Mouse (Mus musculus) lung, postnatal 25 days (tissue): ENCODE measurements around the gene Ptgs2.

Experiments used
- DNase-seq: peaks from one replicate; pipeline ENCODE4 v3.0.0; 2022; ENCODE audit warnings: low spot score

Gene Ptgs2

DNA sequence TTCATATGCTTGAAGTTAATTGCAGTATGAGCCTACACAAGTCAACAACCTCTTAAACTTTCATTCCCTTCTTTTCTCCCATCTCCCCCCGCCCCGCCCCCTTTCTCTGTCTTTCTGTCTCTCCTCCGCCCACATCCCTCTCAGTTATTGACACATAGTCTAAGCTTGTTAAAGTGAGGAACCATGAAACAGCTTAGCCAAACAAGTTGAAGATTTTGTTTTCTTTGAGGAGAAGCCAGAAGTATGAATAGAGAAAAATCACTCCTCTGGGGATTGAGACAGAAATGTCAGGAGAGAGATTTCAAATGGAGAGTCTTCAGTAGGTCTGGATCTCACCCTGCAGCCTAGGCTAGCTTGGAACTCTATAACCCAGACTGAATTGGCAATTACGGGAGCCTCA lies 47.4 kb downstream of the Ptgs2 start:
- no peak for DNase-seq

DNA sequence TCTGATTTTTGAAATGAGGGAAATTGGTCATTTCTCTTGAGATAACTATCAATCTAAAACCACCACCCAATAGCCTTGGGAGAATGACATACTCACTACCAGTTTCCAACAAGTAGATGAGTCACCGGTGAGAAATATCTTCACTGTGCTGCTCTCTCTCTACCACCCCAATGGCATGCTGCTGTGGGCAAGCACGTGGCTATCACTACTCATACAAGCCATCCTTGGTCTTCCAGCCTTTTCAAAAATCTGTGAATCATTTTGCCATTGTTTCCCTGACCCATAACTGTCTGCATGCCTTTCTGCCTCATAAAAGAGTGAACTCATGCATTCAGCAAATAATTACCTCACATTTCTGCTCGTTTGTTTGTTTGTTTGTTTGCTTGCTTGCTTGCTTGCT lies 51.6 kb downstream of the Ptgs2 start:
- DNase-seq: no peak
